Mouse (Mus musculus): ENCODE data around the gene Eif2ak3.

The Eif2ak3 gene

GRCm38 (mm10) chr6:70903689-70904088 lies 59.4 kb downstream of the Eif2ak3 start:
- DNase-seq: no peak

- no peak for DNase-seq
Observed at GRCm38 (mm10) chr6:70909572-70909971, 65.3 kb downstream of the Eif2ak3 start.

- no peak for DNase-seq
Observed at GRCm38 (mm10) chr6:70910285-70910684, 66.0 kb downstream of the Eif2ak3 start.

- DNase-seq: peak; percentile 6 to 22
Observed at GRCm38 (mm10) chr6:70911668-70912395, 67.5 kb downstream of the Eif2ak3 start.

- DNase-seq: no peak
Observed at GRCm38 (mm10) chr6:70912396-70912765, 68.1 kb downstream of the Eif2ak3 start.

GRCm38 (mm10) chr6:70918827-70919226 lies 74.5 kb downstream of the Eif2ak3 start, which contains the start of gene Tex37:
TSS of gene Tex37 (minus strand) at chr6:70918927.
- no peak for DNase-seq

GRCm38 (mm10) chr6:70921274-70922074 lies 77.2 kb downstream of the Eif2ak3 start:
- peak; percentile 19 to 65 for DNase-seq

- DNase-seq: no peak
Observed at GRCm38 (mm10) chr6:70931801-70932200, 87.5 kb downstream of the Eif2ak3 start.

GRCm38 (mm10) chr6:70953274-70953673 lies 109.0 kb downstream of the Eif2ak3 start:
- no peak for DNase-seq

GRCm38 (mm10) chr6:70954040-70954439 lies 109.7 kb downstream of the Eif2ak3 start:
- peak; percentile 25 to 51 for DNase-seq

Data from kidney, postnatal 36 days (tissue).